Mouse (Mus musculus) liver, adult 2 months (tissue): ENCODE results near the gene A630023A22Rik. TPM values are rescaled to one million over a fixed set of nuclear protein-coding genes. Genes with fewer than 3 reads are reported as not detected.

ENCODE experiments used
- DNase-seq: peaks from one replicate; pipeline ENCODE4 v3.0.0-alpha.2; 2011; ENCODE audit warnings: low read depth, low spot score; ENCODE audit errors: extremely low read depth
- H3K27ac ChIP-seq: fragments of 200-500 bp; replicated peaks from 2 replicates; pipeline ENCODE4 v1.5.1; 2012; ENCODE audit warnings: low read depth, mild to moderate bottlenecking, control low read depth, inconsistent platforms, low read length; ENCODE audit not compliant: insufficient read depth
- H3K27me3 ChIP-seq: fragments of 200-500 bp; 2 replicates; pipeline ENCODE4 v1.6.1; 2012; ENCODE audit warnings: mild to moderate bottlenecking, moderate library complexity, low read length, inconsistent platforms; ENCODE audit not compliant: control insufficient read depth, insufficient read depth
- H3K36me3 ChIP-seq: fragments of 200-500 bp; 2 replicates; pipeline ENCODE4 v1.6.1; 2012; ENCODE audit warnings: low read length, inconsistent platforms; ENCODE audit not compliant: control insufficient read depth, insufficient read depth
- H3K4me1 ChIP-seq: fragments of 200-500 bp; 2 replicates; pipeline ENCODE4 v1.6.1; 2011; ENCODE audit warnings: low read length; ENCODE audit not compliant: control insufficient read depth, insufficient read depth
- H3K4me3 ChIP-seq: fragments of 200-500 bp; 2 replicates; pipeline ENCODE4 v1.5.1; 2011; ENCODE audit warnings: low read depth, mild to moderate bottlenecking, control low read depth, low read length, moderate library complexity; ENCODE audit not compliant: insufficient read depth
- H3K79me2 ChIP-seq: fragments of 200-500 bp; 2 replicates; pipeline ENCODE4 v1.6.1; 2012; ENCODE audit warnings: inconsistent platforms, mild to moderate bottlenecking, low read length, moderate library complexity; ENCODE audit not compliant: control insufficient read depth, insufficient read depth
- H3K9ac ChIP-seq: fragments of 200-500 bp; 2 replicates; pipeline ENCODE4 v1.6.1; 2012; ENCODE audit warnings: low read depth, mild to moderate bottlenecking, control low read depth, inconsistent platforms, low read length
- CTCF ChIP-seq: fragments of 200-500 bp; IDR thresholded peaks from 2 replicates; pipeline ENCODE4 v1.5.1; 2011; ENCODE audit warnings: low read depth, low read length, control low read depth
- POLR2A ChIP-seq: fragments of 200-500 bp; IDR thresholded peaks from 2 replicates; pipeline ENCODE4 v1.6.1; 2011; ENCODE audit warnings: low read length, control low read depth; ENCODE audit not compliant: insufficient read depth; ENCODE audit errors: extremely low read depth
- WGBS: fragments of 180-500 bp; shearing (Covaris S2); methylation state at CpG from one replicate; pipeline ENCODE4 v1.1.7; 2018; 5-methylcytosine and 5-hydroxymethylcytosine counted together
- polyA plus RNA-seq: library from polyadenylated mRNA; depleted of rRNA; stranded (reverse); fragments of >200 nt; gene quantifications from 2 replicates; pipeline ENCODE4 v1.2.3, GENCODE M21; 2012
- total RNA-seq: library from RNA; depleted of rRNA; stranded (reverse); fragments of >200 nt; gene quantifications from 2 replicates; pipeline ENCODE4 v1.2.3, GENCODE M21; 2014

The A630023A22Rik gene
- total and polyA plus RNA-seq, 2 experiments, result not detected

DNA sequence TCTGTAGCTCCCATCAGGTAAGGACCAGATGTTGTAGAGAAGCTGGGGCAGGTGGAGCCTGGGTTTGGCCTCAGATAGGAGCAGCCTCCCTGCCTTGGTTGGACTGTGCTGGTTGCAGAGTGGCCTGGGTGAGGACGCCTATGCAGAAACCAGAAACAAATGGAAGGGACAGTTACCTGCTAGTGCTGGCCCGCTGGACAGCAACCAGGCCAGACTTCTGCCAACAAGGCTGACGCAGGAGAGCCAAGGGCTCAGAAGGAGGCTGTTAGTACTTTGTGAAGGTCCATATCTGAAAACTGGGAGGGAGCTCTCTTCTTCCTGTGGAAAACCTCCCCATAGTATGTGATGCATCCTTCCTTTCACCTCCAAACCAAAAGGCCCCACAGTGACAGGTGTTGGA lies 59.2 kb downstream of the A630023A22Rik start:
- 63% methylated on average over 3 of the region's 3 CpGs for WGBS
- TF ChIP-seq POLR2A, result no peak
- TF ChIP-seq CTCF, result no peak

DNA sequence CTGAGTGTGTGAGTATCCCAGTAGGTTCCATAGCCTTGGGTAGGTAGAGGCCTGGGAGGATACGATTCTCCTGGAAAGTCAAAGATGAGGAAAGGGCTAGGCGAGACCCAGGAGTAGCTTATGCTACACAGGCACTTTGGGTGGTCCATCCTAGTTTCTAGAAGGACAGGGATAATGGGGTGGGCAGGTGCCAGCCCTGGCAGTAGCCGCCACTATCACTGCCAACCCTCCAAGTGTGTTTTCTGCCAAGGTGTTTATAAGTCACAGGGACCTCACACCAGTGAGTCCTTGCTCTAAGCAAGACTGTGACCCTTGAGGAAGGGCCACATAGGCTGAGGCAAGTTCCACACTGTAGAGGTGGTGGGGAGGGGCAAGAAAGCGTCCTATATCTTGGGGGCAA lies 61.3 kb downstream of the A630023A22Rik start:
- no peak overlapping the region for H3K4me3 ChIP-seq
- DNase-seq, result no peak
- no peaks in the 10 kb centered on the region for H3K4me1 ChIP-seq
- no peaks in the 10 kb centered on the region for H3K79me2 ChIP-seq
- H3K36me3 ChIP-seq, result no peaks in the 10 kb centered on the region
- H3K9ac ChIP-seq, result no peak overlapping the region
- H3K27me3 ChIP-seq, result no peaks in the 10 kb centered on the region
- no peak for TF ChIP-seq CTCF
- no peak for TF ChIP-seq POLR2A
- WGBS, result 82% methylated on average over 4 of the region's 4 CpGs
- no peak overlapping the region for H3K27ac ChIP-seq

More for the DNA sequence above, 59.2 kb downstream of the A630023A22Rik start:
- Histone ChIP-seq H3K36me3 (no peaks in the 10 kb centered on the region), H3K27ac (no peak overlapping the region), H3K27me3 (no peaks in the 10 kb centered on the region), H3K4me1 (no peaks in the 10 kb centered on the region), H3K4me3 (no peak overlapping the region), H3K9ac (no peak overlapping the region), H3K79me2 (no peaks in the 10 kb centered on the region)
- DNase-seq, result no peak

DNA sequence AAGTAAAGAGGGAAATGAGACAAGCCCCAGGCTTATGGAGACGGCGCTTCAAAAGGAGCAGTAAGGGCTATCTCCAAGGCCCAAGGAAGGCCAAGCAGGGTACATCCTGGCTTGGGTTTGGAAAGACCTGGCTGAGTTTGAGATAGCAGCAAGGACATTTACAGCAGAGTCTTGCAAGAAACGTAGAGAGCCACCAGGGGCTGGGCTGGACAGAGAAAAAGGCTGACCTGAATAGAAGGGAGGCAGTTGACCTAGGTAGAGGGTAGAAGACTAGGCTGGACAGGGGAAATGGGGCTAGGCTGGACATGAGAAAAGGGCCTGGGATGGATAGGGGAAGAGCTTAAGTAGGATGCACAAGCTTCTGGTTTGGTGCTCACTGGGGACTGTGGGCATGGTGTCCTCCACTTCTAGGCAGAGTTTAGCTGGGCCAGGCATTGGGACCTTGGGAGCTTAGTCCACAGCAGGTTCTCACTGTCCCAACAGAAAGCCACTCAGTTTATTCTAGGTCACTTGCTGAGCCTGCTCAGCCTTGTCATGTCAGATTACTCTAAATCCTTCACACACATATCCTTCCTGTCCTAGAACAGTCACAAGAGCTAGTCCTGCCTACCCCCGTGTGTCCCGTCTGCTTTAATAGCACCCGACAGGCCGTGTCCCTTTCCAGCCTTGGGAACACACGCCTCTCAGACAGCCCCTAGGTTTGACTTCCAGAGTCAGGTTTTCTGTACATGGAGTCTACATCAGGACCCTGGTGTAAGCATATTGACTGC lies 68.5 kb downstream of the A630023A22Rik start:
- WGBS, result 87% methylated on average over 8 of the region's 8 CpGs
- TF ChIP-seq CTCF, result no peak
- no peak for TF ChIP-seq POLR2A
- DNase-seq, result no peak

DNA sequence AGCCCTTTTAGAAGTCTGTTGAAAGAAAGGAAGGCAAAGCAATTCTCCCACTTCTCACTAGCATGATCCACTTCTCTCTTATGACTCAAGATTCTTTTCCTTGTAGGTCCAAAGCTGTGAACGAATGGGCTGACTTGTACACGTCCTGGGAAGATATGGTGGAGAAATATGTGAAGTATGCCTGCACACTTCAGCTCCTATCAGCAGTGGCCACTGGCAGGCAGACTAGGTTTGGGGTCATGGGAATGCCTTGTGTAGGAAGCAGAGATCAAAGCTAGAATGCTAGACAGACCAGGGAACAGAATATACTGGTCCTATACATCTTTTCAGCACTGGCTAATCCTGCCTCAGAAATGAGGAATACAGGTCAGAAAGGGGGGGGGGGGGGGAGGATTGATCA lies 75.8 kb downstream of the A630023A22Rik start:
- Histone ChIP-seq H3K79me2 (no peaks in the 10 kb centered on the region), H3K4me1 (no peaks in the 10 kb centered on the region), H3K27me3 (no peaks in the 10 kb centered on the region), H3K27ac (no peak overlapping the region), H3K4me3 (no peak overlapping the region), H3K36me3 (no peaks in the 10 kb centered on the region), H3K9ac (no peak overlapping the region)
- 59% methylated on average over 2 of the region's 2 CpGs for WGBS
- TF ChIP-seq CTCF (no peak), POLR2A (no peak)
- no peak for DNase-seq

More for the DNA sequence above, 68.5 kb downstream of the A630023A22Rik start:
- H3K79me2 ChIP-seq, result no peaks in the 10 kb centered on the region
- H3K27me3 ChIP-seq, result no peaks in the 10 kb centered on the region
- H3K27ac ChIP-seq, result no peak overlapping the region
- H3K4me3 ChIP-seq, result no peak overlapping the region
- H3K9ac ChIP-seq, result no peak overlapping the region
- H3K36me3 ChIP-seq, result no peaks in the 10 kb centered on the region
- H3K4me1 ChIP-seq, result no peaks in the 10 kb centered on the region

DNA sequence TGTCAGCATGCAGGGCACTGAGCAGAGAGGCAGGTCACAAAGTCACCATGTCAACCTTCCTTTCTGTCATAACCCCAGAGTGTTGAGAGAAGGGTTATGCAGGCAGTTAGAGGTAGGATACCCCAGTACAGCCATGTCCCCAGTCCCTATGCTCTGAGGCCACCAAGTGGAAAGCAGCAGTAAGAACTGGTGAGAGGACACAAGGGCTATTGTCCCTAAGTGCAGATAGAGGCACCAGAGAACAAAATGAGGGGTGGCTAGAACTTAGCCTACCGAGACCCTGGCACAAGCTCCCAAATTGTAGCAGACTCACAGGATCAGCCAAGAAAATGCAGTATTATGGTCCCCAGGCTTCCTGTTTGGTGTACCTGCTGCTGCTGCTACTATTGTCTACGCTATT lies 85.6 kb downstream of the A630023A22Rik start:
- Histone ChIP-seq H3K4me3 (no peak overlapping the region), H3K4me1 (no peaks in the 10 kb centered on the region), H3K9ac (no peak overlapping the region), H3K27me3 (no peaks in the 10 kb centered on the region), H3K79me2 (no peaks in the 10 kb centered on the region), H3K36me3 (no peaks in the 10 kb centered on the region), H3K27ac (no peak overlapping the region)
- WGBS, result 88% methylated on average over 2 of the region's 2 CpGs
- TF ChIP-seq CTCF (no peak), POLR2A (no peak)
- DNase-seq, result no peak

DNA sequence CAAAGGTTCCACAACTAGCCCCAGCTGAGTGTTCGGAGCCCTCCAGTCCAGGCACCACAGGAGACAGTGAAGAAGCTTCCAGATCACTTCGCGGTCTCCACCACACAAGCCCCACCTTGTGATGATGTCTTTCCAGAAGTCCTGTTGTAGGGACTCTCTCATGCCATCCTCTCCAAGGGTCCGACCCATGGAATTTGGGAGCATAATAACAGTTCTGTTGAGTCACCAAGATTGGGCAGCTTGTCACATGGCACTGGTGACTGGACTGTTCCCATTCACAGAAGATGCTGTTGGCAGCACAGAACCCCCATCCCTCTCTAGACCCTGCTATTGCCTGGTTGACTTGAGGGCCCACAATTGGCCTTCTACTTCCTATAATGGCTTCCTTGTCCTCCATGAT lies 86.2 kb downstream of the A630023A22Rik start, which contains the start of gene Gm5460:
Gene Gm5460 (plus strand): TSS at position 378 of the 400 bp plus-strand sequence.
- TF ChIP-seq CTCF (no peak), POLR2A (no peak)

More for the DNA sequence above, 86.2 kb downstream of the A630023A22Rik start, which contains the start of gene Gm5460:
- 90% methylated on average over 4 of the region's 4 CpGs for WGBS
- Histone ChIP-seq H3K9ac (no peak within 1 kb of the TSS), H3K4me1 (no peaks in the 10 kb centered on the region), H3K27me3 (no peaks in the 10 kb centered on the region), H3K27ac (no peak within 1 kb of the TSS), H3K36me3 (no peaks in the 10 kb centered on the region), H3K4me3 (no peak within 1 kb of the TSS), H3K79me2 (no peaks in the 10 kb centered on the region)
- no peak for DNase-seq
